Comparison of ENCODE assay signal across 8 mouse cellular contexts in the genomic region with DNA sequence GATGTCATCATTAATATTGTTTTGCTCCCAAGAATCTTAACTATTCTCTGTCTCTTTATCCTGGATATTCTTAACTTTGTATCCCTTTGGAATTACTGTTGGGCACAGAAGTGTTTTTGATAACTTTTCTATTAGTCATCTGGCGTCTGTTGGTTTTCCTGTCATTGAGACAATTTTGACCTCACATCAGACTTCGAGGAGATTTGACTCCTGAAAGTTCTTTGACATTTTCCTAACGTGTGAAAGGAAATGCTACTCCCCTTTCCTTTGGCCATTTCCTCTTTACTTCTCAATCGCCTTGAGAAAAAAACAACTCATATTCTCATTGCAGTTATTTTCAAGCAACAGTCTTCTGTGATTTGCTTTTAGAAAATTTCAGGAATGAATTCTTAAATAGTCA. TPM values are rescaled to one million over a fixed set of nuclear protein-coding genes. Genes with fewer than 3 reads are reported as not detected.
DNase-seq lines count a peak whose midpoint lies in the region; ATAC-seq and TF ChIP-seq lines count a peak whose summit lies in the region.

No protein-coding gene starts in this region.

- H3K36me3 ChIP-seq in kidney, embryonic 16.5 days (ENCODE audit: insufficient read depth, low read length): no peaks in the 10 kb centered on the region
- H3K36me3 ChIP-seq in embryonic facial prominence, embryonic 13.5 days: peaks cover 8% of the 10 kb centered on the region; the same call in 1 of the 2 replicates
- no peaks in the 10 kb centered on the region for H3K36me3 ChIP-seq in intestine, embryonic 14.5 days (ENCODE audit: control insufficient read depth, insufficient read depth, low read length)
- H3K36me3 ChIP-seq in myocyte (ENCODE audit: control insufficient read depth, insufficient read depth): no peaks in the 10 kb centered on the region

- H3K27me3 ChIP-seq in kidney, embryonic 16.5 days (ENCODE audit: insufficient read depth, low read length): no peaks in the 10 kb centered on the region
- H3K27me3 ChIP-seq in embryonic facial prominence, embryonic 13.5 days: no peaks in the 10 kb centered on the region
- no peaks in the 10 kb centered on the region for H3K27me3 ChIP-seq in intestine, embryonic 14.5 days (replicated peaks; ENCODE audit: control insufficient read depth, insufficient read depth, low read length)
- H3K27me3 ChIP-seq in myocyte (ENCODE audit: control insufficient read depth, insufficient read depth, insufficient read length): no peaks in the 10 kb centered on the region

- H3K27ac ChIP-seq in kidney, embryonic 16.5 days (ENCODE audit: low read length): no peak overlapping the region
- no peak overlapping the region for H3K27ac ChIP-seq in embryonic facial prominence, embryonic 13.5 days
- no peak overlapping the region for H3K27ac ChIP-seq in intestine, embryonic 14.5 days (ENCODE audit: low read depth)

- DNase-seq in kidney, adult 18-20 months: no peak
- DNase-seq in intestine, embryonic 14.5 days (ENCODE audit: low spot score): no peak
- no peak for DNase-seq in yolk sac, embryonic 10.5 days (ENCODE audit: low spot score)
- no peak for DNase-seq in urinary bladder, postnatal 36 days (ENCODE audit: low spot score in 2 of 2)
- no peak for DNase-seq in right cerebral cortex, adult 2 months (ENCODE audit: low spot score in 2 of 2)

- no peaks in the 10 kb centered on the region for H3K9me3 ChIP-seq in kidney, embryonic 16.5 days (ENCODE audit: low read length)
- no peaks in the 10 kb centered on the region for H3K9me3 ChIP-seq in embryonic facial prominence, embryonic 13.5 days
- H3K9me3 ChIP-seq in intestine, embryonic 14.5 days (ENCODE audit: control insufficient read depth, low read length): no peaks in the 10 kb centered on the region

- H3K4me1 ChIP-seq in kidney, embryonic 16.5 days (ENCODE audit: insufficient read depth, low read length): peaks cover 16% of the 10 kb centered on the region
- H3K4me1 ChIP-seq in embryonic facial prominence, embryonic 13.5 days: peaks cover 12% of the 10 kb centered on the region
- peaks cover 6% of the 10 kb centered on the region; the same call in 1 of the 2 replicates for H3K4me1 ChIP-seq in intestine, embryonic 14.5 days (replicated peaks; ENCODE audit: control insufficient read depth, insufficient read depth, low read length)

- peak overlapping the region; percentile 51 for H3K4me3 ChIP-seq in kidney, embryonic 16.5 days (ENCODE audit: low read length)
- H3K4me3 ChIP-seq in embryonic facial prominence, embryonic 13.5 days: peak overlapping the region; percentile 96
- H3K4me3 ChIP-seq in intestine, embryonic 14.5 days (ENCODE audit: low read depth, low read length): peak overlapping the region; percentile 76
- H3K4me3 ChIP-seq in myocyte: peak overlapping the region; percentile 97

- WGBS in kidney, embryonic 16.5 days: under 1% methylated on average over 4 of the region's 4 CpGs
- 3% methylated on average over 4 of the region's 4 CpGs for WGBS in embryonic facial prominence, embryonic 13.5 days
- whole genome bisulfite sequencing in intestine, embryonic 14.5 days: 2% methylated on average over 4 of the region's 4 CpGs

- H3K9ac ChIP-seq in kidney, embryonic 16.5 days (replicated peaks; ENCODE audit: low read length): peak overlapping the region; percentile 35; the same call in 1 of the 2 replicates
- peak overlapping the region; percentile 64; the same call in 1 of the 2 replicates for H3K9ac ChIP-seq in embryonic facial prominence, embryonic 13.5 days
- peak overlapping the region; percentile 37; the same call in 1 of the 2 replicates for H3K9ac ChIP-seq in intestine, embryonic 14.5 days (ENCODE audit: low read length)

- no peak overlapping the region for H3ac ChIP-seq in myocyte (ENCODE audit: control insufficient read depth, insufficient read length)

- H3K79me2 ChIP-seq in myocyte (ENCODE audit: control insufficient read depth, insufficient read depth): peaks cover 66% of the 10 kb centered on the region

- H3K4me2 ChIP-seq in kidney, embryonic 16.5 days (replicated peaks; ENCODE audit: low read depth, low read length): peak overlapping the region; percentile 70
- H3K4me2 ChIP-seq in embryonic facial prominence, embryonic 13.5 days: peak overlapping the region; percentile 71
- peak overlapping the region; percentile 85 for H3K4me2 ChIP-seq in intestine, embryonic 14.5 days (ENCODE audit: low read length)
- peak overlapping the region; percentile 71 for H3K4me2 ChIP-seq in myocyte (ENCODE audit: low read depth)

- no peak for TF ChIP-seq POLR2A in myocyte (IDR thresholded peaks at IDR 0.05; ENCODE audit: insufficient read length, low read depth)

- ATAC-seq in kidney, embryonic 16.5 days (ENCODE audit: low FRiP score, low TSS enrichment): no peak
- no peak for ATAC-seq in embryonic facial prominence, embryonic 13.5 days (ENCODE audit: insufficient number of reproducible peaks, insufficient read depth, low FRiP score, low TSS enrichment, low read depth)
- no peak for ATAC-seq in intestine, embryonic 14.5 days (replicated peaks; ENCODE audit: low FRiP score, low TSS enrichment, low read depth)

TF ChIP-seq in myocyte, 11 proteins besides CTCF, POLR2A, EP300 and RAD21:
- no peak for TF ChIP-seq MYOG (IDR thresholded peaks at IDR 0.05; ENCODE audit: control insufficient read depth in 1 of 3, insufficient read depth in 1 of 3, insufficient read length in 2 of 3, low read depth in 2 of 3)
- no peak for TF ChIP-seq TCF12 (IDR thresholded peaks at IDR 0.05; ENCODE audit: insufficient read depth, poor library complexity, severe bottlenecking)
- no peak for TF ChIP-seq POLR2AphosphoS2 (IDR thresholded peaks at IDR 0.05; ENCODE audit: insufficient read length, low read depth)
- TF ChIP-seq TCF3 (IDR thresholded peaks at IDR 0.05; ENCODE audit: insufficient read length, low read depth): no peak
- no peak for TF ChIP-seq MAX (IDR thresholded peaks at IDR 0.05; ENCODE audit: low read depth)
- TF ChIP-seq MYOD1 (IDR thresholded peaks at IDR 0.05; ENCODE audit: control insufficient read depth in 1 of 3, insufficient read length in 2 of 3, low read depth in 2 of 3): no peak
- TF ChIP-seq REST (IDR thresholded peaks at IDR 0.05; ENCODE audit: insufficient read depth, insufficient read length): no peak
- TF ChIP-seq CEBPB (IDR thresholded peaks at IDR 0.05; ENCODE audit: insufficient read depth, poor library complexity, severe bottlenecking): no peak
- no peak for TF ChIP-seq USF1 (IDR thresholded peaks at IDR 0.05; ENCODE audit: low read depth)
- TF ChIP-seq SRF (IDR thresholded peaks at IDR 0.05; ENCODE audit: control insufficient read depth, insufficient read length, low read depth): no peak
- no peak for TF ChIP-seq E2F4 (IDR thresholded peaks at IDR 0.05; ENCODE audit: insufficient read depth)

RNA-seq across cellular contexts. Expression of gene Bmpr2, which starts 2.1 kb away (rescaled TPM):
- 6.5 and 7.4 TPM in 2 replicates for polyA plus RNA-seq in kidney, embryonic 16.5 days (2015; fragmentation: Nextera tagmentation; extraction: Ambion mirVana)
- polyA plus RNA-seq in embryonic facial prominence, embryonic 13.5 days (2015; fragmentation: Nextera tagmentation; extraction: Ambion mirVana): 10.5 and 12.0 TPM in 2 replicates
- polyA plus RNA-seq in intestine, embryonic 14.5 days (2014; fragmentation: Nextera tagmentation; extraction: Ambion mirVana): 11.9 and 12.5 TPM in 2 replicates
- 5.1 TPM for polyA plus RNA-seq in myocyte (2012; fragmentation: generic; extraction: Trizol)
